Mouse (Mus musculus) retina, postnatal 7 days (tissue): Measurements from ENCODE around the gene Dedd.

Source experiments
- DNase-seq: peaks from one replicate; pipeline ENCODE4 v3.0.0-alpha.2; 2012; ENCODE audit warnings: low read depth, low spot score

Dedd gene

DNA sequence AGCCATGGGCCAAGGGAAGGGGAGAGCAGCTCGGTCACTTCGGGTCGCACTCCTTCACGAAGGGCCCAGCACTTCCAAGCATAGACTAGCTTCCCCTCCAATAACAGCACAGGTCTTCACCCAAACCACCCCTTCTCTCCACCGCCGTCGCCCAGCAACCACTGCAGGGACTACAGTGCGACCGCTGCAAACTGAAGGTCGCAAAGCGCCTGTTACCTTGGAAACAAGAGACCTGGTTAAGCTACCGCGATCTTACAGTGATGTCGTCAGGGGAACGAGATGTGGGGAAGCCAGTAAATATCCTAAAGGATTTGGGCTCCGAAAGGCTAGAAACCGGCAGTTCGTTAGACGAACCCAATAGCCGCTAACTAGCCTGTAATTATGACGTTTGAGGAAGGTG is 31.7 kb downstream of the Dedd start, which contains the start of gene Klhdc9:
Gene Klhdc9, minus strand, starts transcription at position 143 of the 400 bp plus-strand sequence.
- DNase-seq = peak; percentile 83

DNA sequence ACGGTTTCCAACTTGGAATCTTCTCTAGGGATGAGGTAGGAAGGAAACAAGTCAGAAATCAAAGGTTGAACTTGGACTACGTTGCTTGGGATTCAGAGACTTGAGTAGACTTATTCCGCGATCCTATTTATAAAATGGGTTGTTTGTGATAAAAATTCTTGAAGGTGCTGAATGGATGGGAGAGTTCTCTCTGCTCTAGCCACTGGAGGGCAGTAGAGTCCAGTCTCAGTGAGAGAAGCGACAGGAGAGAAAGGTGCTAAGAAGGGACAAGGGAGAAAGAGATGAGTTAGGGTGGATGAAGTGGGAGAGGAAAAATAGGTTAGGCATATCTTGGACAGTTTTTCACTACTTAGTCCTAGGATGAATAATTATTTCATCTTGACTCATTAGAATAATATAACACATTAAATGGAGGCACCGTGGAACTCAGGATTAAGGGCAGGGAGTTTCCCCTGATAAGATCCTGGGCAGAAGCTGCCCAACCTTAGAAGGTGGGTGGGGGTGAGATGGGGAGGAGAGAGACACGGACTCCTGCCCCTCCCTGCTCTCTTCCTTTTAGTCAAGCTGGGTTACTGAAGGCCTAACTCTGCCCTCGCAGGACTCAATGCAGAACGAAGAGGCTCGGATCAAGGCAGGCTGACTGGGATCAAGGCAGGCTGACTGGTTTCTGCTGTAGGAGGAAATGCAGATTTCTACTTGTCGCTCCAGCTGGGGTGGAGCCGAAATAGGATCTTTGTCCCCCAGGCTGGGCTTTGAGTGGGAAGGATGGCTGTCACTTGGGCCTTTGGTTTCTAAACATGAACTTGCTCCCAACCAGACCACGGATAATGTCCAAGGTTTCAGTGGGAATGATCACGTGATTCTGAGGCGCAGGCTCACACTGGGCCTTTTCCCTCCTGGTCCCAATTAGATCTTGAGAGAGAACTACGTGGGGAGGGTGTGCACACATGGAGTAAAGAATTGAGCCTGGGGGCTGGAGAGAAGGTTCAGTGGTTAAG is 32.5 kb downstream of the Dedd start:
- DNase-seq = peak; percentile 77

DNA sequence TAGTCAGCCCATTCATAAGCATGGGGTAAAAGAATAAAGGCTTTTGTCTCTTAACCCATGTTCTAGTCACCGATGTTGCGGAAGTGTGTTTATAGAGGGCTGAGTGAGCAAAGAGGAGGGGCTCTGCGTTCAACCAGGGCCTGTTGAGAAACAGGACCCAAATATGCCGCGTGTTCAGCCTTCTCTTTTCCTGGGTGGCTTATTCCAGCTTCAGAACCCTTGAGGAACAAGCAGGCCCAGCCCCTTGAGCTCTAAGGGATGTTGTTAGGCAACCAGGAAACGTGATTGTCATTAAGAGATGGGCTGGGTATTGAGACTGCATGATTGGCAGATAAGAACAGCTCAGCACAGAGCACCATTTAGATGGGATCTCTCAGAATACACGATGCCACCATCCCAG is 37.0 kb downstream of the Dedd start:
- no peak for DNase-seq

DNA sequence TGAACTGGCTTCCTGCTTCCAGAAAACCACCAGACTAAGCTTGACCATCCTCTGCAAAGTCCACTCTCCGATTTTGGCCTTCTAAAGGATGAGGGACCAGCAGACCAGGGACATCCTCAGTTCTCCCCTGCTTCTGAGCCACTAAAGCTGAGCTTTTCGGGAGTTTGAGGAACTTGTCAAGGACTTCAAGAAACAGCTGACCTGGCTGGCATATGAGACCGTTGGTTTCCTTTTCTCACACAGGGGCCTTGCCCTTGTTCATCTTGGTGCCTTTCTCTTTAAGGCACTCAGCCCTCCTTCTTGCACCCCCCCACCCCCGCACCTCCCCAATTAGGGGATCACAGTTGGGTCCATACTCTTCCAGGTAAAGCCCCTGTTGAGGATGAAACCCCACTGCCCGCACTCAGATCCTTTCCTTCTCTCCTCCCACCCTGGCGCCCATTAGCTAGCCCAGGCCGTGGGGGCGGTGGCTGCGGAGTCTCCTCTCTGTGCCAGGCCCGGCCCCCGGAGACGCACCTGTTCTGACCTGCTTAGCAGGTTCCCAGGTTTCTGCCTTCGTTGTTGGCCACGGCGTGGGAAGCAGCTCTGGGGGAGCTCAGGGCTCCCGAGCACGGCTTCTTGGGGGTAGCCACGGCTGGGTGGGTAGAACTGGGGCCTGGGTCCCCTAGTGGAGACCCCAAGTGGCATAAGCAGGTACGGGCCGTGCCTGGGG is 41.1 kb downstream of the Dedd start, which contains the start of gene Nectin4:
Gene Nectin4, plus strand, starts transcription at position 255 of the 712 bp plus-strand sequence.
- no peak for DNase-seq

DNA sequence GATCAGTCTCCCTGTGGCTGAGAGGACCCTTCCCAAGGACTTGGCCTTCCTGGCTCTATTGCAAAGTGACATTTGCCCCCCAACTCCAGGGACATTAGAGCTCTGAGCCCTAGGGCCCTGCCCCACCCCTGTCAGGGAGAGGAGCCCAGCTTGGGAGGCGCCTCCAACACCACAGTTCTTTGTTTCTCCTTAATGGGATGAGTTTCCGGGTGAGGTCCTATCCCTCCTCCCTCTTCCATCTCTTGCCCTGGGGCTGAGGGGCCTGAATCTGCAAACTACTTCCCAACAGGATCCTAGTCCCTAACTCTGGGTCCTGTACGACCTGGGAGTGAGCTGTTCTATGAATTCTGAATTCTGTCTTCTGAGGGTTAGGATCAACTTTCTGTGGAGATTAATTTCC is 43.9 kb downstream of the Dedd start:
- DNase-seq = no peak

DNA sequence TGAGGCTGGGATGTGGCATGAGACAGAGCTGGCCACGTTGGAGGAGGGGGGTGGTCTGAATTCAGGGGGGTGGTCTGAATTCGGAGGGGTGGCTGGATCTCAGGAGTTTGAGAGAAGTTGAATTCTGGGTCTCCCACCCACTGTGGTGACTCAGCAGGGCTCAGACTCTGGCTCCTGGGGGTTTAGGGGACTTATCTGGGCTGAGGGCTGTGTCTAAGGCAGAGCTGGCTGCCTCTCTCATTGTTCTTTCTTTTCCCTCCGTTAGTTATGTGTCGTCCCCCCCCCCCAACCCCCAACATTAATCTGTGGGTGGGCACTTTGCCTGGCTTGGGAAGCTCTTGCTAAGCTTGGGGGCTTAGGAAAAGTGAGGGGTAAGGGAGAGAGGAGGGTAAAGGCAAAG is 45.0 kb downstream of the Dedd start:
- no peak for DNase-seq

DNA sequence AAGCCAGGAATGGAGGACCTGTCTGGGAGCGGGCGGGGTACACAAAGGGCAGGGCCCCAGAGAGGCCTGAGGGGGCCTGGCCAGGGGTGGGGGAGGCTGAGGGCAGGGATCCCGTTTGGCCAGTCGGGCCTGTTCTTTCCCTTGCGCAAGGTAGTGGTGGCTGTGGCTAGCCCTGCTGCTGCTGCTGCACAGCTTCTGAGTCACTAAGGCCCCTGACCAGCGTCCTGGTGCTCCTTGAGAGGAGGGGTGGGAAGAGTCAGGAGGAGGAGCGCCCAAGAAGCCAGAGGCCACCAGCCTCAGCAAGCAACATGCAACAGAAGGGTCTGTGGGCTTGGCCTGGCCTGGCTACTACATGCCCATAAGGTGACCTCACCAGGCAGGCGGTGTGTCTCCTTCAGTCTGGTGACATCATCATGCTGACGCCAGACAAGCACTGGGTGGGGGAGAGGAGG is 46.7 kb downstream of the Dedd start:
- no peak for DNase-seq

DNA sequence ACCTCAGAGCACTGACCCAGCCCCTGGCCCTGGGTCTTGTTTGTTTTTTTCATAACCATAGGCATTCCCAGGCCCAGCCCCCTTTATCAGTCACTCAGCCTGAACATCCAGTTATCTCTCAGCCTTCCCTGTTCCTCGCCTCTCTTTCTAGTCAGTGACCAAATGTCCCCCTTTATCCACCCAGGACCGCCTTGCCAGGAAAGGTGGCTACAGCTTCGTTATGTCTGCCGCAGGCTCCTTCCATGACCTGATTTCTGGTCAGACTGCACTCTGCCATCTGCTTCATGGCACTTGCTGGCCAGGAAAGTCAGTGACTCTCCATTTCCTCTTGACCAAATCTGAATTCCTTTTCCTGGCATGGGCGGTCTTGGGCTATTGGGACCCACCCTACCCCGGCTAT is 49.4 kb downstream of the Dedd start:
- DNase-seq = no peak

DNA sequence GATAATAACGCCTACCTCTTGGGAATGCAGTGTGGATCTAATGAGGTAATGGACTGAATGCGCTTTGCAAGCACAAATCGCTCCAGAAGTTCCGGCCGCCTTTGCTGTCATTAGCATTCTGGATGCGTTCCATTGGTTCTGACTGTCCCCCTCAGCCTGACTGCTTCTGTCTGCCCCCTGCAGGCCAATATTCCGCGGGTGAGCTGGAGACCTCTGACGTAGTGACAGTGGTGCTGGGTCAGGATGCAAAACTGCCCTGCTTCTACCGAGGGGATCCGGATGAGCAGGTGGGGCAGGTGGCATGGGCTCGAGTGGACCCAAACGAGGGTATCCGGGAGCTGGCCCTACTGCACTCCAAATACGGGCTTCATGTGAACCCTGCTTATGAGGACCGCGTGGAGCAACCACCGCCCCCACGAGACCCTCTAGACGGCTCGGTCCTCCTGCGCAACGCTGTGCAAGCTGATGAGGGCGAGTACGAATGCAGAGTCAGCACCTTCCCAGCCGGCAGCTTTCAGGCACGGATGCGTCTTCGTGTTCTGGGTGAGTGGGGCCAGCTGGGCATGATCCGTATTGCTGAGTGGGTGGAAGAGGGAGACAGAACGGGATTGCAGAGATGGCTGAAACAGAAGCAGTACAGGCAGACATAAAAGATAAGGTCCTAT is 51.1 kb downstream of the Dedd start:
- peak; percentile 45 for DNase-seq

DNA sequence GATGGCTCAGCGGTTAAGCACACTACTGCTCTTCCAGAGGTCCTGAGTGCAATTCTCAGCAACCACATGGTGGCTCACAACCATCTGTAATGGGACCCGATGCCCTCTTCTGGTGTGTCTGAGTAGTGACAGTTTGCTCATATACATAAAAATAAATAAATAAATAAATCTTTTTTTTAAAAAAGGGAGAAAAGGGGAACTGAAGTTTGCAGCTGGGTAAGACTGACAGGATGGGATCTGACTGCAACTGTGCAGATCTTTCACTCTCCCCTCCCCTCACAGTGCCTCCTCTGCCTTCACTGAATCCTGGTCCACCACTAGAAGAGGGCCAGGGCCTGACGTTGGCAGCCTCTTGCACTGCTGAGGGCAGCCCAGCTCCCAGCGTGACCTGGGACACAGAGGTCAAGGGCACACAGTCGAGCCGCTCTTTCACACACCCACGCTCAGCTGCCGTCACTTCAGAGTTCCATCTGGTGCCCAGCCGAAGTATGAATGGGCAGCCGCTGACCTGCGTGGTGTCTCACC is 53.2 kb downstream of the Dedd start:
- DNase-seq = no peak

DNA sequence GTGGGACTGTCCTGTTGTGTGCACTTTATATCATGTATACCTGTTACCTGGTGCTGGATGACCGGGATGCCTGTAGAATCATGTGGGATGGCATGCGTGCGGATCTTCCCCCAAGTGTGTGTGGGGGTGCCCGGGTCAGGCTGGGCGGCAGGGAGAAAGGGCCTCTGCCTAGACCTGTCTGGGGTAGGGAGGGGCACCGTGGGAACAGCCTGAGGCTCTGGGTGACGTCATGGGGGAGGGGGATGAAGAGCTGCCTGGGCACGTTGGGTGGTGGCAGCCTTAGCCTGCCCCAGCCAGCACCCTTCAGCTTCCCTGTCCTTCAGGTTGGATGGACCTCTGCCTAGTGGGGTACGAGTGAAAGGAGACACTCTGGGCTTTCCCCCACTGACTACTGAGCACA is 55.4 kb downstream of the Dedd start:
- no peak for DNase-seq

DNA sequence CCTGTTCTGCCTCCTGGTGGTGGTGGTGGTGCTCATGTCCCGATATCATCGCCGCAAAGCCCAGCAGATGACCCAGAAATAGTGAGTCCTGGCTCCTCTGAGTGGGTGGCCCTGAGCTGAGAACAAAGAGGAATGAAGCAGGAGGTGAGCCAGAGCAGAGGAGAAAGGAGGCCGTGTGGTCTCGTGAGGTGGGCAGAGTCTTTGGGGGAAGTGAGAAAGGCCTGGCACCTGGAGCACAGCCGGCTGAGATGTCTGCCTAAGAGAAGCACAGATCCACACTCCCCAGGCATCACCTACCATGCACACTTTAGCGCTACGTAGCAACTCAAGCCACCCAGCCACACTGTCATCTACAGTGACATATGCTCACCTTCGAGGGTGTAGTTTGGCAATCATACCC is 56.2 kb downstream of the Dedd start:
- DNase-seq = no peak

DNA sequence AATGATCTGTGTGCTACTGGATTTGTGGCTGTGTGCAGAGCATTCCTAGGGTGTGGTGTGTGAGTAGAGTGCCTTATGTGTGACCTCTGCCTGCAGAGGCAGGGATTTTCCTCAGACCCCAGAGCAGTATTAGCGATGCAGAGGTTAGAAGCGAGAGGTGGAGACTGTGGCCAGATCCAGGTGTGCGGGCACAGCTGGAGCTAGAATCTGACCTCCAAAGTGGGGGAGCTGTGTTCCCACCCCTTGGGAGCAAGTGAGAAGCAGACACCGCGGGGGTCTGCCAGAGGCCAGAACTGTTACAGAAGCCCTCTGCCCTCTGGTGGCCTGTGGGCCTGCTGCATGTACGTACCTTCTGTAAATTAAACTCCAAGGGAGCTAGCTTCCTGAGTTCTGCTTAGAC is 58.2 kb downstream of the Dedd start:
- DNase-seq = no peak

DNA sequence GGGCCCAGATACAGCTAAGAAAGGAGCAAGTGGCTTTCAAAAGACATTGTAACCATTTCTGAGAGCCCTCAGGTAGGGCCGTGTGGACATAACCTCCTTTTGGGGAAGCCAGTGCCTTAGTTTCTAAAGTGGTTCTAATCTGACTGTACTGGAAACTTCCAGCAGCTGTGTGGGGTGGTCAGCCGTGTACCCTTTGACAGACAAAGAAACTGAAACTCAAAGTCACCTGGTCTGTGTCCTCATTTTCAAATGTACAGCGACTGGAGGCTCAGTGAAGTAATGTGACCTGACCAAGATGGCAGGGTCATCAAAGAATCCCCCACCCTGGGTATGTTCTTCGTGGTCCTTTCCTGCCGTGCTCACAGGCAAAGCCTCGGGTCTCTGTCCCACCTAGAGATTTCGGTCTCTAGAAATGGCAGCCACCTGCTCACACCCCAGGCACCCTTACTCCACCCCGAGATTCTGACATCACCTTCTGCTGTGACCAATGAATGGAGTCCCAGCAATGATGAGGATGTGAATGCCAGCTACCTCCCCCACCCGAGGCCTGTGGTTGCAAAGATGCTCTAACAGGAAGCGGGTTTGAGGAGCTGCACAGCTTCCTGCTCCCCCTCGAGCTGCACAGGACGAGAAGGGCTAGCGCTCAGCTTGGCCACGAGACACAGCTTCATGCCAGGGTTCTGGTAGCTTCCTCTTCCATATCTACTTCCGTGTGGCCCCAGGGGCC is 59.6 kb downstream of the Dedd start, which contains the start of gene Arhgap30:
Gene Arhgap30, plus strand, starts transcription at position 579 of the 727 bp plus-strand sequence.
- DNase-seq = no peak

DNA sequence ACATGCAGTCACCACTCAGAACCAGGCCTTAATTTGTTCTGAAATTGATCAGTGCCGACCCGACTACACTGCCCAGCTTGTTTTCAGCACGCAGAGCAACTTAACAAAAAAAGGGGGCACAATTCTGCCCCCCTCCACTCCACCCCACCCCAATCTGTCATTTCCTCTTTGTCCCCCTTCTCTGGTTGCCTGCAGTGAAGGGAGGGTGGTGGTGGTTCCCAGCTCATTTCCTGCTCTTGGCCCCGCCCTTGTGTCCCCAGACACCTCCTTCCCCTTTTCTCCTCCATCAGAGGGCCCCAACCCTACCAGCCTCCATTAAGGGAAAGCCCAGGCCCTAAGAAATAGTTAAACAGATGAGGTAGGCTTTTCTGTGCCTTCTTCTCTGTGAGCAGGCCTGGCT is 61.2 kb downstream of the Dedd start:
- DNase-seq = no peak
